Mouse (Mus musculus) CH12.LX (cell line): ENCODE measurements around the gene 1700013G24Rik. TPM values are rescaled to one million over a fixed set of nuclear protein-coding genes. Genes with fewer than 3 reads are reported as not detected.
"Not testable (repeated sequence)": the region's sequence is repeated elsewhere in the genome, so short reads cannot be mapped to it uniquely, and the experiment has no call there.

Experiments used
- DNase-seq: peaks from one replicate; pipeline ENCODE4 v3.0.0-alpha.2; 2013; ENCODE audit errors: extremely low read depth
- H3K27ac ChIP-seq: 2 replicates; pipeline ENCODE4 v1.5.1; 2012; ENCODE audit warnings: low read depth, mild to moderate bottlenecking, control low read depth, moderate library complexity; ENCODE audit not compliant: insufficient read depth
- H3K27me3 ChIP-seq: replicated peaks from 2 replicates; pipeline ENCODE3; 2012; ENCODE audit warnings: inconsistent platforms
- H3K36me3 ChIP-seq, 2 experiments: replicated peaks in 1 of 2; 2 replicates each; pipeline versions ENCODE3 to v1.6.1; 2012; ENCODE audit warnings: inconsistent platforms in 1 of 2, low read length in 1 of 2, mild to moderate bottlenecking in 1 of 2, mixed read lengths in 1 of 2, moderate library complexity in 1 of 2; ENCODE audit not compliant: control insufficient read depth in 1 of 2, insufficient read depth in 1 of 2
- H3K4me1 ChIP-seq, 2 experiments: 2 replicates each; pipeline ENCODE4 v1.6.1; 2012; ENCODE audit warnings: inconsistent platforms in 1 of 2, moderate library complexity in 1 of 2; ENCODE audit not compliant: insufficient read depth in 2 of 2, control insufficient read depth in 1 of 2
- H3K4me2 ChIP-seq: 2 replicates; pipeline ENCODE4 v1.6.1; 2012; ENCODE audit warnings: low read depth, mild to moderate bottlenecking, control low read depth; ENCODE audit not compliant: poor library complexity, insufficient read depth, severe bottlenecking
- H3K4me3 ChIP-seq, 3 experiments: fragments of 150-350 bp in 1 of 3; sonication (generic) in 1 of 3; replicated peaks in 1 of 3; 2 replicates each; pipeline versions ENCODE3 to v1.5.1; 2011 to 2012; ENCODE audit warnings: low read depth in 2 of 3, low read length in 2 of 3, mild to moderate bottlenecking in 2 of 3, moderate library complexity in 2 of 3, control low read depth in 1 of 3, improper control_type of control experiment in 1 of 3, inconsistent platforms in 1 of 3, mixed read lengths in 1 of 3; ENCODE audit not compliant: poor library complexity in 1 of 3
- H3K79me2 ChIP-seq: replicated peaks from 2 replicates; pipeline ENCODE4 v1.6.1; 2012; ENCODE audit warnings: mild to moderate bottlenecking, moderate library complexity; ENCODE audit not compliant: control insufficient read depth, poor library complexity, insufficient read depth, severe bottlenecking; ENCODE audit errors: extremely low read depth
- H3K9ac ChIP-seq: 2 replicates; pipeline ENCODE4 v1.6.1; 2012; ENCODE audit warnings: low read depth, mild to moderate bottlenecking, control low read depth, moderate library complexity; ENCODE audit not compliant: insufficient read depth
- H3K9me3 ChIP-seq: replicated peaks from 2 replicates; pipeline ENCODE3; 2012; ENCODE audit warnings: low read length, inconsistent platforms, mixed read lengths
- CHD2 ChIP-seq: IDR thresholded peaks from 2 replicates; pipeline ENCODE4 v1.6.1; 2011; ENCODE audit warnings: low read length, improper control_type of control experiment
- E2F4 ChIP-seq: IDR thresholded peaks from 2 replicates; pipeline ENCODE4 v1.6.1; 2011; ENCODE audit warnings: low read depth, low read length, improper control_type of control experiment; ENCODE audit not compliant: insufficient replicate concordance
- IRF4 ChIP-seq: IDR thresholded peaks from 2 replicates; pipeline ENCODE4 v1.6.1; 2014; ENCODE audit warnings: low read depth, mild to moderate bottlenecking, inconsistent platforms, low read length, improper control_type of control experiment
- MAX ChIP-seq: IDR thresholded peaks from 2 replicates; pipeline ENCODE4 v1.6.1; 2011; ENCODE audit warnings: low read length, improper control_type of control experiment
- MEF2A ChIP-seq: IDR thresholded peaks from 2 replicates; pipeline ENCODE4 v1.6.1; 2014; ENCODE audit warnings: low read depth, mild to moderate bottlenecking, inconsistent platforms, low read length, improper control_type of control experiment, borderline replicate concordance
- MXI1 ChIP-seq: IDR thresholded peaks from 2 replicates; pipeline ENCODE4 v1.6.1; 2011; ENCODE audit warnings: mild to moderate bottlenecking, low read depth, low read length, improper control_type of control experiment
- MYC ChIP-seq: IDR thresholded peaks from 2 replicates; pipeline ENCODE4 v1.6.1; 2011; ENCODE audit warnings: low read depth, mild to moderate bottlenecking, improper control_type of control experiment, low read length
- PAX5 ChIP-seq: IDR thresholded peaks from 2 replicates; pipeline ENCODE4 v1.6.1; 2012; ENCODE audit warnings: low read length, inconsistent platforms, mixed read lengths
- RCOR1 ChIP-seq: conservative IDR thresholded peaks from 2 replicates; pipeline ENCODE4 v1.6.1; 2012; ENCODE audit warnings: low read depth, mild to moderate bottlenecking, inconsistent platforms, low read length, improper control_type of control experiment
- SIN3A ChIP-seq: IDR thresholded peaks from 2 replicates; pipeline ENCODE4 v1.6.1; 2012; ENCODE audit warnings: low read length, improper control_type of control experiment, inconsistent platforms
- SMC3 ChIP-seq: IDR thresholded peaks from 2 replicates; pipeline ENCODE4 v1.6.1; 2011; ENCODE audit warnings: low read depth, low read length, improper control_type of control experiment
- TCF12 ChIP-seq: IDR thresholded peaks from 2 replicates; pipeline ENCODE4 v1.6.1; 2014; ENCODE audit warnings: low read depth, mild to moderate bottlenecking, inconsistent platforms, low read length, improper control_type of control experiment
- USF1 ChIP-seq: IDR thresholded peaks from 2 replicates; pipeline ENCODE4 v1.6.1; 2014; ENCODE audit warnings: low read depth, mild to moderate bottlenecking, inconsistent platforms, low read length, improper control_type of control experiment
- ZC3H11A ChIP-seq: IDR thresholded peaks from 2 replicates; pipeline ENCODE4 v1.6.1; 2012; ENCODE audit warnings: low read depth, mild to moderate bottlenecking, inconsistent platforms, low read length, improper control_type of control experiment
- ZMIZ1 ChIP-seq: IDR thresholded peaks from 2 replicates; pipeline ENCODE4 v1.6.1; 2012; ENCODE audit warnings: low read depth, mild to moderate bottlenecking, inconsistent platforms, low read length, improper control_type of control experiment
- ZNF384 ChIP-seq: IDR thresholded peaks from 2 replicates; pipeline ENCODE4 v1.6.1; 2012; ENCODE audit warnings: low read depth, low read length, improper control_type of control experiment, inconsistent platforms
- dilution Hi-C: fragments of 300-500 bp; cut with MboI; formaldehyde crosslinking; loops from 2 replicates; pipeline ENCODE4 v1.14.3; 2020; ENCODE audit warnings: low sequenced_read_pairs; ENCODE audit not compliant: extremely low pct_unique_long_range_greater_than_20kb, extremely low pct_ligation_motif_present
- in situ Hi-C: fragments of 300-500 bp; cut with MboI; formaldehyde crosslinking; loops from 3 replicates; pipeline ENCODE4 v1.14.3; 2019; ENCODE audit warnings: low sequenced_read_pairs, low pct_ligation_motif_present, low pct_unique_long_range_greater_than_20kb, mixed read lengths
- polyA plus RNA-seq: library from polyadenylated mRNA; unstranded; fragments of >175 nt; gene quantifications from 2 replicates; pipeline ENCODE4 v1.2.1, GENCODE M21; 2012; ENCODE audit warnings: low read depth; ENCODE audit not compliant: insufficient read length
- total RNA-seq, 2 experiments: library from RNA; depleted of rRNA; stranded (reverse); fragments of 300-350 nt in 1 of 2; fragments of >200 nt in 1 of 2; gene quantifications; 2 replicates each; pipeline ENCODE4 v1.2.3; 2012 to 2014

1700013G24Rik gene
- total and polyA plus RNA-seq, 3 experiments: not detected

GRCm38 (mm10) chr4:137430502-137430901 lies 22.6 kb upstream of the 1700013G24Rik start, which contains the start of gene Cela3b:
Cela3b (minus strand) TSS chr4:137430540.
- H3K4me2 ChIP-seq: no peak within 1 kb of the TSS
- H3K9ac ChIP-seq: no peak within 1 kb of the TSS
- H3K27ac ChIP-seq: no peak within 1 kb of the TSS
- DNase-seq: no peak
- H3K79me2 ChIP-seq: no peaks in the 10 kb centered on the region
- no peak within 1 kb of the TSS for H3K4me3 ChIP-seq
- in situ Hi-C loops (loop anchor here (25.0 kb wide), 1 partner anchor 343 kb away; no protein-coding TSS in a partner anchor), dilution Hi-C loops (no loop called here)
- H3K4me1 ChIP-seq: no peaks in the 10 kb centered on the region
- no peaks in the 10 kb centered on the region for H3K36me3 ChIP-seq
- no peaks in the 10 kb centered on the region for H3K9me3 ChIP-seq
- TF ChIP-seq MAX: no peak
- no peak for TF ChIP-seq E2F4
- TF ChIP-seq IRF4: no peak
- TF ChIP-seq ZMIZ1: no peak
- no peak for TF ChIP-seq MEF2A
- H3K27me3 ChIP-seq: peaks cover 5% of the 10 kb centered on the region

- H3K27ac ChIP-seq, H3K9me3 ChIP-seq, H3K4me2 ChIP-seq, H3K4me1 ChIP-seq, H3K9ac ChIP-seq, DNase-seq, H3K4me3 ChIP-seq, dilution Hi-C loops, H3K36me3 ChIP-seq, H3K27me3 ChIP-seq, H3K79me2 ChIP-seq: not testable (repeated sequence)
- in situ Hi-C loops: loop anchor here (25.0 kb wide), 1 partner anchor 346 kb away; no protein-coding TSS in a partner anchor
Observed at GRCm38 (mm10) chr4:137432700-137433550, 20.2 kb upstream of the 1700013G24Rik start.

DNA sequence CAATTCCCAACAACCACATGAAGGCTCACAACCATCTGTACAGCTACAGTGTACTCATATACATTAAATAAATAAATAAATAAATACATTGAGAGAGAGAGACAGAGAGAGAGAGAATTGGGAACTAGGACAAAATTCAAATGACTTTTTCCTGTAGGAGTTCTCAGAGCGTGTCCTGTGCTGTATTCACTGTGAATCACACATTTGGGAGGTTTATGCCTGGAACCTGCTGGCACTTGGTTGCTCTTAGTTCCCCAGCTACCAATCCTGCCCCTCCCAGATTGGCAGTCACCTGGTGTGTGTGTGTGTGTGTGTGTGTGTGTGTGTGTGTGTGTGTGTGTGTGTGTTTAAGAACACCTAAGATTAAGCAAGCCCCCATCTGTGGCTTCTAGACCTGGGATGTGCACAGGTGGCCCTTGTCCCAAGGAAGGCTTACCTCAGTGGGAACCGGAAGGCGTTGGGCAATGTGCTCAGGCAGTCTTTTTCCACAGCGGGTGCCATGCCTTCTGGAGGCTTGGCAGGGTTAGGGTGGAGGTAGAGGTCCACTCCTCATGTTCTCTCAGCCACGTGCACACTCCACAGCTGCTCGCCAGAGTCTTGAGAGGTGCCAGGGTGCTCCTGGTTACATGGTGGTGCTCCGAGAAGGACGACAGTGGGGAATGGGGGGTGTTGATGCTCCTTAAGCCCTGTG lies 16.0 kb upstream of the 1700013G24Rik start:
- H3K36me3 ChIP-seq: no peaks in the 10 kb centered on the region
- peaks cover 3% of the 10 kb centered on the region for H3K27me3 ChIP-seq
- H3K4me3 ChIP-seq: no peak overlapping the region
- in situ Hi-C loops: loop anchor here (25.0 kb wide), 1 partner anchor 350 kb away; no protein-coding TSS in a partner anchor
- H3K27ac ChIP-seq: no peak overlapping the region
- H3K9me3 ChIP-seq: no peaks in the 10 kb centered on the region
- H3K79me2 ChIP-seq: no peaks in the 10 kb centered on the region
- no peak for TF ChIP-seq SIN3A
- no peak for TF ChIP-seq SMC3
- no peak for TF ChIP-seq PAX5
- TF ChIP-seq MXI1: no peak
- TF ChIP-seq USF1: no peak
- TF ChIP-seq E2F4: no peak
- TF ChIP-seq ZC3H11A: no peak
- TF ChIP-seq ZNF384: no peak
- TF ChIP-seq MYC: no peak
- no peak for TF ChIP-seq RCOR1
- TF ChIP-seq CHD2: no peak
- no peak for TF ChIP-seq TCF12
- no peak overlapping the region for H3K9ac ChIP-seq
- no peak for DNase-seq
- no peaks in the 10 kb centered on the region for H3K4me1 ChIP-seq
- H3K4me2 ChIP-seq: no peak overlapping the region
- dilution Hi-C loops: no loop called here
